Mouse (Mus musculus): ENCODE measurements around the gene Nol12. TPM values are rescaled to one million over a fixed set of nuclear protein-coding genes. Genes with fewer than 3 reads are reported as not detected.

Gene Nol12
- polyA plus RNA-seq (2021) = 46.7 TPM

DNA sequence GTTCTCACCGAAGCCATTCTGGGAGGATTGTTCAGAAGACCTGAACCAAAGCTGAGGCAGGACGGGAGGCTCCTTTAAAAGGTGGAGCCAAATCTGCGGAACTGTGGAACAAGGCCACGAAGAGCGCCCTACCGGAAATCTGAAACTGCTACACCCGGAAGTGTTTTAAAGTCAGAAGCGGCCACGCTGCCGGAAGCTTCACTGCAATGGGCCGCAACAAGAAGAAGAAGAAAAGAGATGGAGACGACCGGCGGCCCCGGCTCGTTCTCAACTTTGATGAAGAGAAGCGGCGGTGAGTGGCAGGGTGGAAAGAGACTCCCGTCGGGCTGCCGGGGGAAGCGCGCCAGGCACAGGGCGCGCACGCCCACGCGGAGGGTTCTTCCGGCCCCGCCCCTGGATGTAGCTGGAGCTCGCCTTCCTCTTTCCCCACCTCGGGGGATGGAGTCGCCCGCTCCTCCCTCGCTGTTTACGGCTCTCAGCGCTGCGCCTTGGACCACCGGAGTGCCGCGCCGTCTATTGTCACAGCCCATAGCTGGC, at the start of gene Nol12:
Gene Nol12 (plus strand): TSS at position 150 of the 537 bp plus-strand sequence.
- in situ Hi-C loops (cut with MboI; ENCODE audit: low pct_unique_long_range_greater_than_20kb) = no loop called here
- peak; percentile 31 for ATAC-seq
- CTCF ChIA-PET = interaction anchor here (12.4 kb wide), 1 partner anchor 19 kb away, joined by 136 read pairs; the partner anchor contains the start of gene Pdxp
- DNase-seq (ENCODE audit: low read depth, low spot score) = no peak
- POLR2A ChIA-PET = interaction anchor here (0.6 to 1.1 kb wide), 5 partner anchors 13 to 58 kb away, joined by 3 to 7 read pairs (median 3); partner anchors contain the start of gene Pdxp
- H3K27me3 ChIP-seq = no peaks in the 10 kb centered on the region
- no peak for TF ChIP-seq CTCF (IDR thresholded peaks at IDR 0.05)

DNA sequence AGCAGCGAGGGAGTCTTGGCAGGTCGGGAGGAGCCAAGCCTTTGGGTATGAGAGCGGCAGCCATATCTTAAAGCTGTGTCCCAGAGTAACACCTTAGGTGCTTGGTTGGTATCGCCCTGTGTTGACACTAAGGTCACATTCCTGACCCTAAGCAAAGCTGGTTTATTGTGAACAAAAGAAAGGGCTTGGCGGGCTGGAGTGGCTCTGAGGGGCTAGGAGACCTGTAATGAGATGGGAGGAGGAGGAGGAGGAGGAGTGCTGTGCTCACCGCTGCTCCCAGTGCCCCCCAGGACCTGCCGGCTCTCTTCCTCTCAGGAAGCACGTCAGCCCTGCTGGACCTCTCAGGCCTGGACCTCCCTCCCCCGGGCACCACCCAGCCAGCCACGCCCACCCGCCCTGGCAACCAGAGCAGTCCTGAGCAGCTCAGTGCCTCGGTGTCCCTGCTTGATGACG, 45.3 kb upstream of the Nol12 start:
- DNase-seq (ENCODE audit: low read depth, low spot score) (no peak), ATAC-seq (no peak)
- in situ Hi-C loops (cut with MboI; ENCODE audit: low pct_unique_long_range_greater_than_20kb) = no loop called here
- TF ChIP-seq CTCF (IDR thresholded peaks at IDR 0.05) = no peak
- CTCF ChIA-PET = interaction anchor here (1.5 to 2.1 kb wide), 2 partner anchors 14 to 23 kb away, joined by 4 to 8 read pairs; no protein-coding TSS in a partner anchor
- POLR2A ChIA-PET = interaction anchor here (0.8 kb wide), 1 partner anchor 9 kb away, joined by 4 read pairs; no protein-coding TSS in a partner anchor
- no peaks in the 10 kb centered on the region for H3K27me3 ChIP-seq

DNA sequence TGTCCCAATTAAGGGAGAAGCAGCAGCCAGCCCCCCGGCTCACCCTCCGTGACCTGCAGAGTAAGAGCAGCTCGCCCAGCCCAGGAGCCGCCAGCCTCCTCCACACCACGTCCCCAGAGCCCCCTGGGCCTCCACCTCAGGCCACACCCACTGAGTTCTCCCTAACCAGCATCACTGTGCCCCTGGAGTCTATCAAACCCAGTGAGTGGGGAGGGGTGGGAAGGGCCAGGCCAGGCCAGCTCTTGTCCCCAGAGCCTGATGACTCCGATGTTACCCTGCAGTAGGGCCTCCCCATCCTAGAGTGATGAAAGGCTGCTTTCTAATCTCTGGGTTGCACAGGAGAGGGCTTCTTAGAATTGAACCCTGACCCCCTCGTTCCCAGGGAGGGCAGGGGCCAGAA, 42.3 kb upstream of the Nol12 start:
- ATAC-seq = no peak

DNA sequence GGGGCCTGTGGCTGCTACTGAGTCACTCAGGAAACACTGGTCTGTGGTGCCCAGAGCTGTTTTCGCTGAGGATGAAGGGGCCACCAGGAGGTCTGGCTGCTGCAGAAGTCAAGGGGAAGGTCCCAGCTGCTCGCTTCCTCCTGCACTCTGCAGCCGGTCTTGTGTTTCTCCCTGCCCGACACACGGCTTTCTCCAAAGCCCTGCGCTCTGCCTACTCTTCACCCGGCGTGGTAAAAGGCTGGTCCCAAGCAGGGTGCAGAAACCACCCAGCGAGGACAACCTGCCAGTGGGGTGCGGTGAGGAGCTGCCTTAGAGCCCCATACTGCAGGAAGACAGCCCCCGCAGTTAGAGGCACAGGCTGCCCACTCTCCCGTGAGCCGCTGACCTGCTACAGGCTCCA, 40.0 kb upstream of the Nol12 start:
- no peak for ATAC-seq
- no peak for TF ChIP-seq CTCF (IDR thresholded peaks at IDR 0.05)
- DNase-seq (ENCODE audit: low read depth, low spot score) = no peak
- in situ Hi-C loops (cut with MboI; ENCODE audit: low pct_unique_long_range_greater_than_20kb) = no loop called here
- ChIA-PET CTCF (no interaction called here), POLR2A (interaction anchor here (0.6 kb wide), 3 partner anchors 10 to 1070 kb away, joined by 3 to 6 read pairs (median 3); no protein-coding TSS in a partner anchor)
- H3K27me3 ChIP-seq = no peaks in the 10 kb centered on the region

More for the DNA sequence above, 42.3 kb upstream of the Nol12 start:
- DNase-seq (ENCODE audit: low read depth, low spot score) = no peak
- ChIA-PET CTCF (no interaction called here), POLR2A (no interaction called here)
- no peaks in the 10 kb centered on the region for H3K27me3 ChIP-seq
- TF ChIP-seq CTCF (IDR thresholded peaks at IDR 0.05) = no peak
- in situ Hi-C loops (cut with MboI; ENCODE audit: low pct_unique_long_range_greater_than_20kb) = no loop called here

DNA sequence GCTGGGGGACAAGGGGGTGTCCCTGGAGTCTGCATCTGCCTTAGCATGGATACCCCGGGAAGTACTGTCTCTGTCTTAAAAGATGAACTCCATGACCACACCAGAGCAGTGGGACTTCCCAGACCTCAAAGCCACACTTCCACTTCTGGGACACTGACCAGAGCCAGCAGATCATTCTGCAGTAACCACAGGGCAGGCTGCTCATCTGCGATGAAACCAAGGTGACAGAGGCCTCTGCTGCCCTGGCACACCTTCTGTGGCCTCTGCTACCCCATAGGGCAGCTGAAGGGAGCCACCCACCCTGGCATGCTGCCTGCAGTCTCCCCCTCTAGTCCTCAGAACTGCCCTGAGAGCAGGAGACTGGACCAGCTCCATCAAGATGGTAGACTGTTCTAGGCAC, 39.0 kb upstream of the Nol12 start:
- in situ Hi-C loops (cut with MboI; ENCODE audit: low pct_unique_long_range_greater_than_20kb) = no loop called here
- CTCF ChIA-PET = no interaction called here
- no peaks in the 10 kb centered on the region for H3K27me3 ChIP-seq
- no peak for ATAC-seq
- no peak for TF ChIP-seq CTCF (IDR thresholded peaks at IDR 0.05)
- no peak for DNase-seq (ENCODE audit: low read depth, low spot score)
- POLR2A ChIA-PET = no interaction called here

DNA sequence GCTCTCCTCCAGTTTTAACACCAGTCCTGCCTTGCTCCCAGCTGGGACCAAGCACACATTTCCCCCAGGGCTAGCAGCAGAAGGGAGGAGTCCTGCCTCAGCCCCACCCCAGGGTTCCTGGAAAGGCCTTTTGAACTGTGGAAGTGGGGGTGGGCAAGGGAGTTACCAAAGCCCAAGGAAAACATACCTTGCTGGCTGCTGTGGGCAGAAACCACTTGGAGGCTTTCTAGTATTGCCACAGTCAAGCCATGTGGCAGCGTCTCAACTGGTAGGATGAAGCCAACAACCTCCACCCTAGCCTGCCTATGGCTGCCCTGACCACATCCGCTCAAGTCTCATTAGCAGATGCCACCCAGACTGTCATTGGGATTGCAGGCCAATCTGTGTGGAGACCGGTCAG, 38.6 kb upstream of the Nol12 start:
- POLR2A ChIA-PET = no interaction called here
- in situ Hi-C loops (cut with MboI; ENCODE audit: low pct_unique_long_range_greater_than_20kb) = no loop called here

DNA sequence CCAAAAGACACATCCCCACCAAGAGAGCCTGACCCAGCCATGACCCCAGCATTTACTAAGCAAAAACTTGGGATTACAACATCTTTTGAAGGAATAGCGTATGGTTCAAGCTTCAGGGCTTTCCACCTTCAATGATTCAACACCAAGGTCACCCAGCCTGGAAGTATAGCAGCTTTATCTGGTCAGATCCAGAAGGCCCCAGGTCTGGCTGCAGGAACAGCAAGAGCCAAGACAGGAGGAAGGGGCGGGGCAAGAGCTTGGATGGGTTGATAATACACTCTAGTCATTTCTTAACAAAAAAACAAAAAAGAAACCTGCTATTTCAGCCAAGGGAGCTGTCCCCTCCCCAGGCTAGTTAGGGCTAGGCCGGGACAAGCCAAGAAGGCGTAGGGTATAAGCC, 37.2 kb upstream of the Nol12 start:
- no peak for TF ChIP-seq CTCF (IDR thresholded peaks at IDR 0.05)
- DNase-seq (ENCODE audit: low read depth, low spot score) = no peak
- in situ Hi-C loops (cut with MboI; ENCODE audit: low pct_unique_long_range_greater_than_20kb) = no loop called here
- H3K27me3 ChIP-seq = no peaks in the 10 kb centered on the region
- no peak for ATAC-seq
- CTCF ChIA-PET = no interaction called here
- POLR2A ChIA-PET = no interaction called here

More for the DNA sequence above, 38.6 kb upstream of the Nol12 start:
- TF ChIP-seq CTCF (IDR thresholded peaks at IDR 0.05) = no peak
- no peaks in the 10 kb centered on the region for H3K27me3 ChIP-seq
- CTCF ChIA-PET = no interaction called here
- no peak for DNase-seq (ENCODE audit: low read depth, low spot score)
- ATAC-seq = no peak

DNA sequence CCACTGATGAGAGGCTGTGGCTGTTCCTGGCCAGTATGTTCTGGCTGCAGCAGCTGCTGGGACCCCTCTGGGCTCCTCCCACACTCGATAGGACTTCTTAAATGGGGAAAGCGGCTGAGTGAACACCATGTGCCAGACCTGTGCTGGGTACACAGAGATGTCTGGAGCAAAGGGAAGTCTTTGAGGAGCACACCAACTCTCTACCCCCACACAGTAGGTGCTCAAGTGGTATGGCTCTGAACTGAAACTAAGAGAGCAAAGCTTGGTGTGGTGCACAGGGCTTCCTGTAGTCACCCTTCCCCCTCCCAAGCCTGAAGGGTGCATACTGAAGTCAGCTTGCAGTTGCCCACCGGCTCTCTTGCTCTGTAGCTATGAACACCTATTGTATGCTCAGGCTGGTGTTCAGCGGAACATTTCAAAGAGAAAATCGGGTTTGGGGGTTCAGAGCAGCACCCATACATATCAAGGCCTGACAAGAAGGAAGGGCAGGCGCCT, 36.2 kb upstream of the Nol12 start:
- in situ Hi-C loops (cut with MboI; ENCODE audit: low pct_unique_long_range_greater_than_20kb) = no loop called here
- H3K27me3 ChIP-seq = no peaks in the 10 kb centered on the region
- ATAC-seq (no peak), DNase-seq (ENCODE audit: low read depth, low spot score) (no peak)
- TF ChIP-seq CTCF (IDR thresholded peaks at IDR 0.05) = no peak
- ChIA-PET POLR2A (interaction anchor here (0.6 to 1.0 kb wide), 2 partner anchors 9 to 231 kb away, joined by 3 to 4 read pairs; no protein-coding TSS in a partner anchor), CTCF (no interaction called here)

DNA sequence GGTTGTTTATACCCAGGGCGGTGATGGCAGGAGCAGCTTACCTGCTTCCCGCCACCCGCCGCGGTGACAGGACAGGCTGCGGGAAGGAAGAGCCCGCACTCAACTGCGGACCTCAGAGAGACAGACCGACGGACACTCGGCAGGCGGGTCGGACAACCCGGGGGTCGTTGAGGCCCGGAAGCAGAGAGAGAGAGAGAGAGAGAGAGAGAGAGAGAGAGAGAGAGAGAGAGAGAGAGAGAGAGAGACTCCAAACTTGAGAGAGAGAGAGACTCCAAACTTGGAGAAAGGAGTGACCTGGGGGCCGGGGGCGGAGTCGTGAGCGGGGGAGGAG, 35.4 kb upstream of the Nol12 start, which contains the start of gene Gm49510:
Gene Gm49510 (plus strand): TSS at position 259 of the 331 bp plus-strand sequence.
- ATAC-seq (no peak), DNase-seq (ENCODE audit: low read depth, low spot score) (no peak)
- in situ Hi-C loops (cut with MboI; ENCODE audit: low pct_unique_long_range_greater_than_20kb) = no loop called here
- TF ChIP-seq CTCF (IDR thresholded peaks at IDR 0.05) = no peak
- CTCF ChIA-PET = interaction anchor here (0.6 kb wide), 1 partner anchor 13 kb away, joined by 3 read pairs; no protein-coding TSS in a partner anchor
- POLR2A ChIA-PET = interaction anchor here (0.5 to 1.0 kb wide), 5 partner anchors 10 to 232 kb away, joined by 3 to 4 read pairs (median 3); no protein-coding TSS in a partner anchor
- H3K27me3 ChIP-seq = no peaks in the 10 kb centered on the region

DNA sequence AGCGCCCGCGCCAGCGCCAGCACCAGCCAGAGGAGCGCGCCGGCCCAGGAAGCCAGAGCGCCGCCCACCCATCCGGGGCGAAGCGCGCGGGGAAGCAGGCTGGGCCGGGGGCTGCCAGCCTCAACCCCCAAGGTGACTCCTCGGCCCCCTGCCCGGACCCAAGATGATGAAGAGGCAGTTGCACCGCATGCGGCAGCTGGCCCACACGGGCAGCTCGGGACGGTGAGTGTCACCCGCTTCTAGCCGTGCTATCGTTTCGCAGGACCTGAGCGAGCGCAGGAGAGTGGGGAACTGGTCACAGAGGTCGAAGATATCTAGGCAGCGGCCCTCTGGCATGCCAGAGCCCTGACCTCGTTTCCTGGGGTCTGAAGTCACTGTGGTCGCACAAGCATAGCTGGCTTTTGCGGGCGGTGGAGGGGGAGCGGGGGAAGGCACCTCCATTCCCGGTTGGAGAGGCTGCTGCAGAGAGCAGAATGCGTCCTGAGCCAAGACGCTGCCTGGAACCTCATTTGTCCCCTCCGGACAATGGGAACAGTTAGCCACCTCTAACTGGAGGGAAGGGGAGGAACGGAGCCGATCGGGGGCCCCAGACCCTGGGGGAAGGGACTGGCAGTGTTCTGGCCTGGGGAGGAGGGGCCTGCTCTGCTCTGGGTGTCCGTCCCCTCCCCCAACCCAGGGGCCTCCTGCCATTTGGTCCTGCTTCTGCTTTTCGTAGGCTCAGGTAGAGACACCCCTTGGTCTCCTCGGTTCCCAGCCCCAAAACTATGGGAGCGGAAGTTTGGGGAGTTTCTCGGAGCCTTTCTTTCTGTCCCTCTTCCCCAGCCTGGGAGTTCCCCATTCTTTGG, 34.8 kb upstream of the Nol12 start, which contains the start of gene Sh3bp1:
Gene Sh3bp1 (plus strand): TSS at position 29 of the 845 bp plus-strand sequence.
- ChIA-PET CTCF (interaction anchor here (0.6 to 1.1 kb wide), 3 partner anchors 10 to 16 kb away, joined by 3 to 4 read pairs (median 4); no protein-coding TSS in a partner anchor), POLR2A (interaction anchor here (0.5 to 1.0 kb wide), 3 partner anchors 13 to 68 kb away, joined by 3 to 4 read pairs (median 3); no protein-coding TSS in a partner anchor)
- in situ Hi-C loops (cut with MboI; ENCODE audit: low pct_unique_long_range_greater_than_20kb) = no loop called here
- H3K27me3 ChIP-seq = no peaks in the 10 kb centered on the region
- no peak for TF ChIP-seq CTCF (IDR thresholded peaks at IDR 0.05)
- ATAC-seq (peak; percentile 14), DNase-seq (ENCODE audit: low read depth, low spot score) (no peak)
